Mouse (Mus musculus) forebrain, embryonic 12.5 days (tissue): ENCODE data around the gene Dbp. TPM values are rescaled to one million over a fixed set of nuclear protein-coding genes. Genes with fewer than 3 reads are reported as not detected.
A peak's percentile ranks its signal among the peaks of the same experiment; 100 is the strongest.

ENCODE experiments used
- ATAC-seq: fragments of 200-750 bp; cut with Nextera tagmentation; 2 replicates; pipeline ENCODE4 v1.8.0; 2017; ENCODE audit warnings: moderate TSS enrichment; ENCODE audit not compliant: low FRiP score
- H3K27ac ChIP-seq: fragments of 300-500 bp; sonication (generic); 2 replicates; pipeline ENCODE4 v1.5.1; 2016; ENCODE audit warnings: mild to moderate bottlenecking
- H3K27me3 ChIP-seq: fragments of 300-500 bp; sonication (generic); 2 replicates; pipeline ENCODE4 v1.6.1; 2016; ENCODE audit warnings: mild to moderate bottlenecking
- H3K36me3 ChIP-seq: fragments of 300-500 bp; sonication (generic); replicated peaks from 2 replicates; pipeline ENCODE4 v1.6.1; 2016; ENCODE audit warnings: mild to moderate bottlenecking
- H3K4me1 ChIP-seq: fragments of 300-500 bp; sonication (generic); 2 replicates; pipeline ENCODE4 v1.6.1; 2016
- H3K4me2 ChIP-seq: fragments of 300-500 bp; sonication (generic); 2 replicates; pipeline ENCODE4 v1.6.1; 2016; ENCODE audit warnings: mild to moderate bottlenecking, moderate library complexity
- H3K4me3 ChIP-seq: fragments of 300-500 bp; sonication (generic); replicated peaks from 2 replicates; pipeline ENCODE4 v1.5.1; 2016; ENCODE audit warnings: mild to moderate bottlenecking
- H3K9ac ChIP-seq: fragments of 300-500 bp; sonication (generic); 2 replicates; pipeline ENCODE4 v1.6.1; 2016; ENCODE audit warnings: mild to moderate bottlenecking
- H3K9me3 ChIP-seq: fragments of 300-500 bp; sonication (generic); 2 replicates; pipeline ENCODE4 v1.6.1; 2016
- WGBS: fragments of 180-500 bp; shearing (Covaris S2); methylation state at CpG from one replicate; pipeline ENCODE4 v1.1.7; 2016; 5-methylcytosine and 5-hydroxymethylcytosine counted together
- polyA plus RNA-seq: library from polyadenylated mRNA; unstranded; fragments of >200 nt; fragmentation: Nextera tagmentation; extraction: Ambion mirVana; gene quantifications from 2 replicates; pipeline ENCODE4 v1.2.1, GENCODE M21; 2016

Gene Dbp
- polyA plus RNA-seq, 1 experiment from 2014 or later = 3.8 TPM

- no peaks in the 10 kb centered on the region for H3K9me3 ChIP-seq
- H3K36me3 ChIP-seq = no peaks in the 10 kb centered on the region
- peaks cover 15% of the 10 kb centered on the region for H3K4me1 ChIP-seq
- peak overlapping the region; percentile 71 for H3K27ac ChIP-seq
- ATAC-seq = peak; percentile 87
- WGBS = 29% methylated on average over 14 of the region's 14 CpGs
- H3K27me3 ChIP-seq = peaks cover 21% of the 10 kb centered on the region
- H3K4me2 ChIP-seq = peak overlapping the region; percentile 42
- H3K9ac ChIP-seq = no peak overlapping the region; the same call in 1 of the 2 replicates
- peak overlapping the region; percentile 21 for H3K4me3 ChIP-seq
These were observed 22.5 kb upstream of the Dbp start for GRCm38 (mm10) chr7:45682144-45683126.

- ATAC-seq = no peak
- Histone ChIP-seq H3K4me1 (peaks cover 15% of the 10 kb centered on the region), H3K4me2 (no peak within 1 kb of the TSS), H3K27me3 (peaks cover 21% of the 10 kb centered on the region), H3K9ac (no peak within 1 kb of the TSS), H3K9me3 (no peaks in the 10 kb centered on the region), H3K27ac (no peak within 1 kb of the TSS), H3K4me3 (peak within 1 kb of the TSS; percentile 21; the same call in 1 of the 2 replicates), H3K36me3 (no peaks in the 10 kb centered on the region)
- WGBS = 73% methylated on average over 7 of the region's 7 CpGs
These were observed 21.4 kb upstream of the Dbp start, which contains the start of gene Ntn5 for GRCm38 (mm10) chr7:45683396-45684050. TSS of gene Ntn5 (plus strand) at chr7:45684022.

GRCm38 (mm10) chr7:45685811-45686210, 19.1 kb upstream of the Dbp start:
- ATAC-seq = no peak
- H3K4me3 ChIP-seq = no peak overlapping the region
- 67% methylated on average over 10 of the region's 10 CpGs for WGBS

GRCm38 (mm10) chr7:45686841-45687240, 18.0 kb upstream of the Dbp start:
- Histone ChIP-seq H3K4me2 (no peak overlapping the region), H3K27ac (no peak overlapping the region), H3K9ac (no peak overlapping the region), H3K9me3 (no peaks in the 10 kb centered on the region), H3K27me3 (peaks cover 25% of the 10 kb centered on the region), H3K4me1 (peaks cover 15% of the 10 kb centered on the region), H3K4me3 (no peak overlapping the region), H3K36me3 (no peaks in the 10 kb centered on the region)
- WGBS = 83% methylated on average over 3 of the region's 3 CpGs
- no peak for ATAC-seq

More at GRCm38 (mm10) chr7:45685811-45686210, 19.1 kb upstream of the Dbp start:
- H3K9ac ChIP-seq = no peak overlapping the region
- no peak overlapping the region for H3K4me2 ChIP-seq
- H3K4me1 ChIP-seq = peaks cover 15% of the 10 kb centered on the region
- no peaks in the 10 kb centered on the region for H3K36me3 ChIP-seq
- H3K27ac ChIP-seq = no peak overlapping the region
- H3K9me3 ChIP-seq = no peaks in the 10 kb centered on the region
- peaks cover 25% of the 10 kb centered on the region for H3K27me3 ChIP-seq

GRCm38 (mm10) chr7:45689099-45689498, 15.8 kb upstream of the Dbp start:
- Histone ChIP-seq H3K9me3 (no peaks in the 10 kb centered on the region), H3K9ac (no peak overlapping the region; the same call in 1 of the 2 replicates), H3K4me3 (no peak overlapping the region), H3K4me1 (peaks cover 6% of the 10 kb centered on the region; the same call in 1 of the 2 replicates), H3K36me3 (no peaks in the 10 kb centered on the region), H3K4me2 (no peak overlapping the region), H3K27ac (no peak overlapping the region), H3K27me3 (peaks cover 21% of the 10 kb centered on the region)
- no peak for ATAC-seq
- WGBS = 66% methylated on average over 6 of the region's 6 CpGs

GRCm38 (mm10) chr7:45689800-45690199, 15.1 kb upstream of the Dbp start:
- Histone ChIP-seq H3K27me3 (peaks cover 15% of the 10 kb centered on the region; the same call in 1 of the 2 replicates), H3K4me2 (no peak overlapping the region), H3K4me3 (no peak overlapping the region), H3K36me3 (no peaks in the 10 kb centered on the region), H3K27ac (no peak overlapping the region), H3K9ac (no peak overlapping the region), H3K4me1 (peaks cover 6% of the 10 kb centered on the region; the same call in 1 of the 2 replicates), H3K9me3 (no peaks in the 10 kb centered on the region)
- ATAC-seq = no peak
- WGBS = 76% methylated on average over 11 of the region's 11 CpGs

GRCm38 (mm10) chr7:45692364-45692763, 12.5 kb upstream of the Dbp start:
- no peak for ATAC-seq
- whole genome bisulfite sequencing = 81% methylated on average over 2 of the region's 2 CpGs

GRCm38 (mm10) chr7:45693921-45694591, 10.8 kb upstream of the Dbp start, which contains the start of gene Sec1:
TSS of gene Sec1 (minus strand) at chr7:45694402.
- WGBS = 89% methylated on average over 50 of the region's 50 CpGs
- ATAC-seq = 0 out of 2 replicates have a peak, but pooled peaks have one; percentile 23
- Histone ChIP-seq H3K4me1 (peaks cover 4% of the 10 kb centered on the region; the same call in 1 of the 2 replicates), H3K4me3 (no peak within 1 kb of the TSS), H3K27me3 (peaks cover 14% of the 10 kb centered on the region), H3K9me3 (no peaks in the 10 kb centered on the region), H3K4me2 (no peak within 1 kb of the TSS), H3K27ac (no peak within 1 kb of the TSS), H3K36me3 (no peaks in the 10 kb centered on the region), H3K9ac (no peak within 1 kb of the TSS)

More at GRCm38 (mm10) chr7:45692364-45692763, 12.5 kb upstream of the Dbp start:
- Histone ChIP-seq H3K27ac (no peak overlapping the region), H3K4me2 (no peak overlapping the region), H3K27me3 (peaks cover 4% of the 10 kb centered on the region; the same call in 1 of the 2 replicates), H3K9ac (no peak overlapping the region), H3K4me3 (no peak overlapping the region), H3K9me3 (no peaks in the 10 kb centered on the region), H3K4me1 (peaks cover 4% of the 10 kb centered on the region; the same call in 1 of the 2 replicates), H3K36me3 (no peaks in the 10 kb centered on the region)

GRCm38 (mm10) chr7:45695098-45695497, 9.8 kb upstream of the Dbp start:
- 38% methylated on average over 6 of the region's 6 CpGs for WGBS
- no peak for ATAC-seq

GRCm38 (mm10) chr7:45697894-45698293, 7.0 kb upstream of the Dbp start:
- H3K4me3 ChIP-seq = no peak overlapping the region
- peaks cover 31% of the 10 kb centered on the region for H3K4me1 ChIP-seq
- H3K27ac ChIP-seq = no peak overlapping the region
- H3K4me2 ChIP-seq = no peak overlapping the region
- ATAC-seq = no peak
- H3K36me3 ChIP-seq = no peaks in the 10 kb centered on the region
- H3K9me3 ChIP-seq = no peaks in the 10 kb centered on the region
- 85% methylated on average over 7 of the region's 7 CpGs for WGBS
- no peak overlapping the region for H3K9ac ChIP-seq
- H3K27me3 ChIP-seq = peaks cover 37% of the 10 kb centered on the region

More at GRCm38 (mm10) chr7:45695098-45695497, 9.8 kb upstream of the Dbp start:
- Histone ChIP-seq H3K4me3 (no peak overlapping the region), H3K36me3 (no peaks in the 10 kb centered on the region), H3K27ac (no peak overlapping the region), H3K9me3 (no peaks in the 10 kb centered on the region), H3K4me1 (peaks cover 14% of the 10 kb centered on the region), H3K4me2 (no peak overlapping the region), H3K27me3 (peaks cover 24% of the 10 kb centered on the region), H3K9ac (no peak overlapping the region)

GRCm38 (mm10) chr7:45699523-45700141, 5.3 kb upstream of the Dbp start, which contains the start of gene Car11:
TSS of gene Car11 (plus strand) at chr7:45699843.
- H3K9ac ChIP-seq = peak within 1 kb of the TSS; percentile 54
- no peaks in the 10 kb centered on the region for H3K9me3 ChIP-seq
- peak within 1 kb of the TSS; percentile 45 for H3K4me3 ChIP-seq
- H3K4me2 ChIP-seq = peak within 1 kb of the TSS; percentile 73
- 2% methylated on average over 35 of the region's 36 CpGs for WGBS
- H3K36me3 ChIP-seq = no peaks in the 10 kb centered on the region
- H3K27me3 ChIP-seq = peaks cover 37% of the 10 kb centered on the region
- H3K4me1 ChIP-seq = peaks cover 46% of the 10 kb centered on the region
- ATAC-seq = no peak
- peak within 1 kb of the TSS; percentile 47; the same call in 1 of the 2 replicates for H3K27ac ChIP-seq
